Mouse (Mus musculus): ENCODE measurements around the gene Actg2.
"Not testable (repeated sequence)": the region's sequence is repeated elsewhere in the genome, so short reads cannot be mapped to it uniquely, and the experiment has no call there.

Actg2 gene

DNA sequence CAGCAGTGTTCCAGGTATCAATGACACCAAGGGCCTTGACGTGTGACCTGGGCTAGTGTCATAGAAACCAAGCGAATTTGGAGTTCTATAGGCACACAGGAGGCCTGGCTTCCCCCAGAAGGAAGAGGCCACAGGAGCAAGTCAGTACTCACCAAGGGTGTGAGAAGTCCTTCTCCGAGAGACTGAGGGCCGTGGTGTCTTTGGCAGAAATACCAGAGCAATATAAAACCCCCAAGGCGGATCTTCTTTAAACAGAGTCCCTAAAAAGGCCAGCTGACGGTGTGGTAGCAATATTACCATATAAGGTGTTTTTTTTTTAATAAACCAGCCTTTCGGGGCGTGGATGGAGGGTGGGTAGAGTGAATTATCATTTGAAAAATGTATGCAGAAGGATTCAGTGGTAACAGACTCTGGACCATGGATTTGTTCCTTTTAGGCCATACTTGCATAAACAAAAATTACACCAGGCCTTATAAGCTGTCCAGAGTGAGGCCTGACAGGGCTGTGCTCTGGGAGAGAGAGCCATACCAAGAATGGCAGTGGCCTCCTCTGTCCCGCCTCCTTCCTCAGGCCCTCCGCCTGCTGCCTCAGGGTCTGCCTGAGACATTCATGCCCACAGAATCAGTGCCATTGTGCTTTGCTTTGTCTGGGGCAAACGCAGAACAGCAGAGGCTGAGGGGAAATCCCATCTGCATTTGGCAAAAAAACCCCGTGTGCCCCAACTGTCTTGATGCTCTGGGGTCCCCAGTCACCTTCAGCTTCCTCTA is at the start of gene Actg2:
Gene Actg2, minus strand, starts transcription at position 238 of the 767 bp plus-strand sequence.
- DNase-seq (ENCODE audit: low spot score), result no peak

GRCm38 (mm10) chr6:83585328-83585727 is 49.3 kb upstream of the Actg2 start:
- DNase-seq (ENCODE audit: low spot score), result not testable (repeated sequence)

DNA sequence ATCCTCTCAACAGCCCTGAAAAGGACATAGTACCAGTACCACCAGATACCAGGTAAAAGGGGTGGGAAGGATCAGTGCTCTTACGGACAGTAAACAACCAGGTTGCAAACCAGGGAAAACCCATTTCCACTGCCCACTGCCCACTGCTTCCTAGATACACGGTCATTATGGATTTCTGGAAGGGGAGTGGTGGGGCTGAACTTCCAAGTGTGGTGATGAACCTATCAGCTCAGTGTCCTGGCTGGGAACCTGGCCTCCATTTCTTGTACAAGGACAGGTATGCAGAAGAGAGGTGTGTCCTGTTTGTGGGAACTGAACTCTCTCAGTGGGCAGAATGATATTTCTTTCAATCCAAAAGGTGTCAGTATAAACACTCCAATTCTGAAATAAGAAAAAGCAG is 47.5 kb upstream of the Actg2 start:
- no peak for DNase-seq (ENCODE audit: low spot score)

DNA sequence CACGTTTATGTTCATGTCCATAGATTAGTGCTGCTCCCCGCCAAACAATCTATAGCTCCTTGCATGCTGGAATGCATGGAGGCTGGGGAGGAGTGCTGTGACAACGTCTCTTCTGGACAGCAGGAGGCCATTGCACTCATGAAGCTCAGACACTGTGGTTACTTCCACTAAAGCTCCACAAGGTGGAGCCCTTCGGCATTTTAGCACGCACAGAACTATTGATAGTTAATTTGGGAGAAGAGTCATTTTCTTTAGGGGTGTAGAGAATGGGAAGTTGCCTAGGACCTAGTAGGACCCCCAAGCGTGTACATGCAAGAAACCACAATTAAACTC is 46.8 kb upstream of the Actg2 start:
- DNase-seq (ENCODE audit: low spot score), result no peak

DNA sequence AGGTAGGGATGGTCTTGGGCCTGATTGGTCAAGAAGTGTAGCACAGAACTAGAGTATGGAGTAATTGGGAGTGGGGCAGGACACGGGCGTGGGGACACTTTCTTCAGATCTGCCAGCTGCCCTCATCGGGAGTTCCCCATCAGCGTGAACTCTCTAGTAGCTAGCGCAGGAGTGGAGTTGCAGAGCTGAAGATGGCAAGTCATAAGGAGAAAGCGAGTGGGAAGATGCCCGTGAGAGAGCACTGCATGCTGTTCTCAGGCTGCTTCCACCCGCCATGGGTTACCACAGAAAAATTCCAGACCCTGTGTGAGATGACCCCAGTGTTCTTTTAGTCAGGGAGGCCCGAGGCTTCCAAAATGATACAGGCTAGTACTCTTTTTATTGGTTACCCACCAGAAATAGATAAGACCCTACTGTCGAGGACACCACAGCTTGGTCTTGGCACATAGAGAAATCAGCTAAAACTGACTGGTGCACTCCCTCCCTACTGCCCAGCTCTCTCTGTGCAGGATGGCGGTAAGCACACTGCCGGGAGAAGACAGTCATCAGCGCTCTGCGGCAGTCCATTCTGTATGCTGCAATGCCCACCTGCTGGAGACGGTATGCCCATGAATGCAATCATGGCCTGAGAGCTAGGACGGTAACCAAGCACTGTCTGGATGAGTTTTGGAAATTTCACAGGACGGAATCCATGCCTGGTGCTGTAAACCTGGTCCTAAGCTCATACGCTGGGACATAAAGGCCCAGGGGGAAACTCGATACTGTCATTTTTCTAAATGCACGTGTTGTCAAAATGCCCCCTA is 46.3 kb upstream of the Actg2 start:
- DNase-seq (ENCODE audit: low spot score), result no peak

DNA sequence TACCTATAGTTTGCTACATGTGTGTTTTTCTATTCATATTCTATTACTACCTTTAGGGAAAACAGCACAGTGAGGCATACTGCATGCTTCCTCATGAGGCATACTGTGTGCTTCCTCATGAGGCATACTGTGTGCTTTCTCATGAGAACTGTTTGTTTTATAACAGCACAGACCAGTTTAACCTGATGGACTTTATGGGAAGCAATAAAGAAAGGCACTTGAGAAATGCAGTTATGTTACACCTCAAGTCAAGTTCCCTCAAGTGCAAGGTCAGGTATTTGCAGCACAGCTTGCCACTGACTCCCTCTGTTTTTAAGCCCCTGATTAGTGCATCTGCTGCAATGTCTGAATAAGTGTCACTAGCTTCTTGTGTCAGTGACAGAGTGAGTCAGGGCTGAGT is 41.5 kb upstream of the Actg2 start:
- no peak for DNase-seq (ENCODE audit: low spot score)

DNA sequence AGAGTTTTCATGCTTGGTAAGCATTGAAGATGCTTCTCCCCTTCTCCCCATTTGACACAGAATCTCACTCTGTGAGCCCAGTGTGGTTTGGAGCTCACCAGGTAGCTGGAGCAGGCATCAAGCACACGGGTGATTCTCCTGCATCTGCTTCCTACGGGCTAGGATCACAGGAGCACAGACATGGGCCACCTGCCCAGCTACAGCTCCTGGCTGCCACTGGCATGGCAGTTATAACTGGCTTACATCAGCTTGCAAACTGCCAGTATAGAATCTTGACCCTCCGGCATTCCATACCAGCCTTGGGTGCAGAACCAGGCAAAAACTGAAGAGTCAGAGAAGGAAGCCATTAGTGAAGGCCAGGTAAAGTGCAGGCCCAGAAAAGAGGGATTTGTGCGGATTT is 39.5 kb upstream of the Actg2 start:
- no peak for DNase-seq (ENCODE audit: low spot score)

GRCm38 (mm10) chr6:83572671-83573070 is 36.6 kb upstream of the Actg2 start, which contains the start of gene Stambp:
Gene Stambp, minus strand, starts transcription at chr6:83572729.
- DNase-seq (ENCODE audit: low spot score), result no peak

GRCm38 (mm10) chr6:83571840-83572667 is 36.0 kb upstream of the Actg2 start:
- peak; percentile 69 for DNase-seq (ENCODE audit: low spot score)

GRCm38 (mm10) chr6:83568901-83569862 is 33.1 kb upstream of the Actg2 start:
- DNase-seq (ENCODE audit: low spot score), result no peak

DNA sequence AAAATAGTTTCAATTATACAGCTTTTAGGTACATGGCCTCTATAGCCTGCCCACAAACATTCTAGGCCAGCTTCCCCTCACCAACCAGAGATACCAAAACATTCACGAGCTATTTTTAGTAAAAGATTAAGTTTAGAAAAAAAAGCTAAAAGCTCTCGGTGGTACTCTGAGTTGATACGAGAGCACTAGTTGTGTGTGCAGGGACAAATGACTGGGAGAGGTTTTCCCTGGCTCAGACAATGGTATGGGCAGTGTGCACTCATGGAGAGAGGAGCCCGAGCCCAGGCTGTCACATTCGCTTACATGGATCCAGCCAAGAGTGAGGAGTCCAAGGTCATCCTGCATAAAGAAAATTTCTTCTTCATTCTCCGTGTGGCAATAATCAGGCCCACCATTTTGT is 19.9 kb upstream of the Actg2 start:
- DNase-seq (ENCODE audit: low spot score), result no peak

- DNase-seq (ENCODE audit: low spot score), result no peak
Observed at GRCm38 (mm10) chr6:83548346-83548745, 12.3 kb upstream of the Actg2 start.

DNA sequence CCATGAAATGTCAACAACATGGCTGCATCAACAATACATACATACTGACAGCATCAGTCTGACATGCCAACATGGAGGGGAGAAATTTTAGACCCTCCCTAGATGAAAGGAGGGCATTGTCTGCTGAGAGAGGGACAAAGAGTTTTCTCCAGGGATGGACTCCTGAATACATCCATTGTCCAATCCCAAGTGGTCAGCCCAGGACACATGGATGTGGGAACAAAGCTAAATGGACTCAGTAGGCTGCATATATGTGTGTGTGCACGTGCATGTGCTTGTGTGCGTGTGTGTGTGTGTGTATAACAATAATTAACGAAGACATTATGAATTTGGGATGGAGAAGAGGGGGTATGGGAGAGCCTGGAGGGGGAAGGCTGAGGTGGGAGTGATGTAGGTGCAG is 9.7 kb upstream of the Actg2 start:
- DNase-seq (ENCODE audit: low spot score), result no peak

DNA sequence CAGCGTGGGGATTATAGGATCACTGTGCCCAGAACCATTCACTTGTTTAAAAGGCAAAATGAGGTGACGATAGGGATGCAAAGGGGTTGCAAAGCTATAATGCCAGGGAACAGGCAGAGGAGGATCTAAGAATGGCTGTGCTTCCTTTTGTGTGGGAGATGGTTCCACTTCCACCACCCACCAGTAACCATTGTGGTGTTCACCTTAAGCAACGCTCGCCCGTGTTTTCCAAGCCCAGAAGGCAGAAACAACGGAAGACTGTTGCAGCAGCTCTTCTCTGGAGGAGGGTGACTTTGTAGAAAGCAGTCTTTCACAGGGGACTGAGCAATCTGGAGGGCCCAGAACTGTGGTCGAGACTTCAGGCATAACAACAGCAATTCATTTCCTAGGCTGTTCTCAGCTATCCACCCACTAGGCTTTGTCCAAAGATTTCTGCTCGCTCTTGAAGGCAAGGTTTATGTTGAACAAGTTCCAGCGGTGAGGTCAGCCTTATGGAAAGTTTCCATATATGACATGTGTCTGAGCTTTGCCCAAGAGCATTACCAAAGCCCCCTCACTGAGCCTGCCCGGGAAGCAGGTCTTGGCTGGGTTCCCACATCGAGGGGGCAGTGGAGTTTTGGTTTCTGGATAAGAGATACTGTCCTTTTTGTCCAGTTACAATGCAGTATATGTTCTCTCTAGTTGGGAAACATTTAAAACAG is 5.8 kb upstream of the Actg2 start:
- no peak for DNase-seq (ENCODE audit: low spot score)

GRCm38 (mm10) chr6:83540017-83540416 is 4.0 kb upstream of the Actg2 start:
- no peak for DNase-seq (ENCODE audit: low spot score)

GRCm38 (mm10) chr6:83536795-83537059 is 662 bp upstream of the Actg2 start:
- no peak for DNase-seq (ENCODE audit: low spot score)

GRCm38 (mm10) chr6:83532608-83533007 is 3.5 kb downstream of the Actg2 start:
- DNase-seq (ENCODE audit: low spot score), result no peak

DNA sequence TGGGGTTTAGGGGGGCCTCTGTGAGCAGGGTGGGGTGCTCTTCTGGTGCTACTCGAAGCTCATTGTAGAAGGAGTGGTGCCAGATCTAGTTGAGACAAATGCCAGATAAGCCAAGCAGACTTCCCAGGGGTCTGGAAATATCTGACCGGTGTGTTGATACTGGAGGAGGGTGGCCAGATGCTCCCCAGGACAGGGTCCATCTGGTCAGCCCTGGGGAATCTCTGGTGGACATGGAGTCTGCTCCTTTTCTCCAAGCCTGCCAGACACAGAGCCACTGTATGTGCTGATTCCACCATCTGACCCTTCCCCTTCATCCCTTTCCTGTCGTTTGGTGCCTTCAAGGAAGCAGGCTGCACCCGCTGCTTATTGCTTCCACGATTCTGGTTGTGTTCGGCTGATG is 12.9 kb downstream of the Actg2 start:
- DNase-seq (ENCODE audit: low spot score), result no peak

DNA sequence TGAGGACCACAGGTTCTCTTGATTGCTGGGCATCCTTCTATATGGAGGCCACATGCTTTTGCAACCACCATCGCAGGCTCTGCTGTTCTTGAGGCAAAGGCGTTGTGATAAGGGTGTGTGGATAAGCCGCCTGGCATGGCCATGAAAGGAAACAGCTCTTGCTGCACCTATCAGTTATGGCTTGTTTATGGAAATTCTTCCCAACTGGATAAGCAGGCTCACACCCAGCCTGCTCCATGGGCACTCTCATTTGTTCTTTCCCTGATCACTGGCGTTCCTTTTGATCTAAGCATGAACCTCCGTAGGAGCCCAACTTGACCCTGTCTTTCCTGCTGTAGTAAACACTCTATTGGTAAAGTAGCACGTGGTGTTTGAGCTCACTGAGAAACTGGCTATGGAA is 14.3 kb downstream of the Actg2 start:
- no peak for DNase-seq (ENCODE audit: low spot score)

DNA sequence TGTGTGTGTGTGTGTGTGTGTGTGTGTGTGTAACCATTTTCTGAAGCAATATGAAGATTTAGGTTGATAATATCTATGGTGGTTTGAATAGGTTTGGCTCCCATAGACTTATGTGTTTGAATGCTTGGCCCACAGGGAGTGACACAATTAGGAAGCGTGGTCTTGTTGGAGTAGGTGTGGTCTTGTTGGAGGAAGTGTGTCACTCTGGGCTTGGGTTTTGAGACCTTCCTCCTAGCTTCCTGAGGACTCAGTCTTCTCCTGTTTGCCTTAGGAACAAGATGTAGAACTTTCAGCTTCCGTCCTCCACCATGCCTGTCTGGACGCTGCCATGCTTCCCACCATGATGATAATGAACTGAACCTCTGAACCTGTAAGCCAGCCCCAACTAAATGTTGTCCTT is 17.4 kb downstream of the Actg2 start:
- no peak for DNase-seq (ENCODE audit: low spot score)

- no peak for DNase-seq (ENCODE audit: low spot score)
Observed at GRCm38 (mm10) chr6:83515172-83515571, 20.9 kb downstream of the Actg2 start.

All from ovary, postnatal 10 days (tissue).